Mouse (Mus musculus) liver, adult 2 months (tissue): Measurements from ENCODE around the gene Olfr69.

ENCODE experiments used
- CTCF ChIP-seq: fragments of 200-500 bp; IDR thresholded peaks from 2 replicates; pipeline ENCODE4 v1.5.1; 2011; ENCODE audit warnings: low read depth, low read length, control low read depth
- POLR2A ChIP-seq: fragments of 200-500 bp; IDR thresholded peaks from 2 replicates; pipeline ENCODE4 v1.6.1; 2011; ENCODE audit warnings: low read length, control low read depth; ENCODE audit not compliant: insufficient read depth; ENCODE audit errors: extremely low read depth

DNA sequence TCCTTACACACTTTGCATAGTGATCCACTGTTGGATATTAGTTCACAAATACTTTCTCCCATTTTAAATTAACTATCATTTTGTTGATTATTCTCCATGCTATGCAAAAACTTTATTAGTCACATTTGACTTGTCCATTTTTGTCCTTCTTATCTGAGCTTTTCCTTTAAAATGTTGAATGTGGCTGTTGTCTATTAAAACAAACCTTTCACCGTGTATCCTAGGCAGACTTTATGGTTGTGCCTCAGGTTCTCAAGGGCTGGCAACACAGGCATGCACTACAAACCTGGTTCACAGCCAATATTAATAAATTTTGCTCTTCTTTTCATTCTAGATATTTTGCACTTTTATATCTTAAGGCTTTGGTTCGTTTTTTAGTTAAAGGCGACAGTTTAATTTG lies 39.4 kb upstream of the Olfr69 start:
- TF ChIP-seq CTCF (no peak), POLR2A (no peak)
